Mouse (Mus musculus) liver, embryonic 16.5 days (tissue): ENCODE data around the gene Amz1. TPM values are rescaled to one million over a fixed set of nuclear protein-coding genes. Genes with fewer than 3 reads are reported as not detected.

Experiments
- ATAC-seq: fragments of 200-750 bp; cut with Nextera tagmentation; 2 replicates; pipeline ENCODE4 v1.8.0; 2017; ENCODE audit warnings: low read depth, mild to moderate bottlenecking, moderate number of reproducible peaks, moderate library complexity
- H3K27ac ChIP-seq: fragments of 300-500 bp; sonication (generic); 2 replicates; pipeline ENCODE4 v1.5.1; 2014; ENCODE audit warnings: mild to moderate bottlenecking, low read length
- H3K27me3 ChIP-seq: fragments of 300-500 bp; sonication (generic); 2 replicates; pipeline ENCODE4 v1.6.1; 2014; ENCODE audit warnings: low read depth, low read length, mixed read lengths; ENCODE audit not compliant: control insufficient read depth, insufficient read depth
- H3K36me3 ChIP-seq: fragments of 300-500 bp; sonication (generic); 2 replicates; pipeline ENCODE4 v1.6.1; 2014; ENCODE audit warnings: mild to moderate bottlenecking; ENCODE audit not compliant: control insufficient read depth, insufficient read depth
- H3K4me1 ChIP-seq: fragments of 300-500 bp; sonication (generic); 2 replicates; pipeline ENCODE4 v1.6.1; 2014; ENCODE audit warnings: low read depth, low read length, mixed read lengths; ENCODE audit not compliant: control insufficient read depth
- H3K4me2 ChIP-seq: fragments of 300-500 bp; sonication (generic); 2 replicates; pipeline ENCODE4 v1.6.1; 2014; ENCODE audit warnings: low read depth, low read length, mixed read lengths
- H3K4me3 ChIP-seq: fragments of 300-500 bp; sonication (generic); 2 replicates; pipeline ENCODE4 v1.5.1; 2014; ENCODE audit warnings: low read depth, mild to moderate bottlenecking, low read length
- H3K9ac ChIP-seq: fragments of 300-500 bp; sonication (generic); 2 replicates; pipeline ENCODE4 v1.6.1; 2014; ENCODE audit warnings: low read depth, low read length
- H3K9me3 ChIP-seq: fragments of 300-500 bp; sonication (generic); replicated peaks from 2 replicates; pipeline ENCODE4 v1.6.1; 2016; ENCODE audit warnings: low read length; ENCODE audit not compliant: control insufficient read depth
- WGBS: fragments of 180-500 bp; shearing (Covaris S2); extraction: QIAGEN DNeasy Blood & Tissue Kit; methylation state at CpG from one replicate; pipeline ENCODE4 v1.1.7; 2014; ENCODE audit not compliant: insufficient replicate concordance; 5-methylcytosine and 5-hydroxymethylcytosine counted together
- polyA plus RNA-seq: library from polyadenylated mRNA; unstranded; fragments of >200 nt; fragmentation: Nextera tagmentation; extraction: Ambion mirVana; gene quantifications from 2 replicates; pipeline ENCODE4 v1.2.1, GENCODE M21; 2015

Amz1 gene
- polyA plus RNA-seq, 1 experiment from 2014 or later, result 1.8 TPM

DNA sequence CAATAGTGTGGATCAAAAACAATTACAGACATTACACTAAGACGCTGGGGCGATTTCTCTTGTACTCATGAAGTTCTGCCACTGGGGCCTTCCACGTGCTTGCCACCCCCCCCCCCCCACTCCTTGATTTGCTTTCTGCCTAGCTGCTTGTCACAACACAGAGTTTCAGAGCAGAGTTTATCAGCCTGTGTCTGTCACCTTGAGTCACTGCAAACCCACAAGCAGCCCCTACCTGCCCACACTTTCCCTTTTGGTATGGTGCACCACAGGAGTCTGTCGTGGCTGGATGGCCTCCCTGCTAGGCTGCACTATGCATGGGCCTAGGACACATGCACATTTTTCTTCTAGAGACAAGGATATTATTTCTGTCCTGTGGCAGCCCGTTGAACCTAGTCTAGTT, 74.8 kb downstream of the Amz1 start:
- no peak for ATAC-seq
- no peaks in the 10 kb centered on the region for H3K36me3 ChIP-seq
- H3K9ac ChIP-seq, result no peak overlapping the region
- H3K27ac ChIP-seq, result 0 out of 2 replicates have a peak overlapping the region, but pooled peaks have one; percentile 38
- WGBS, result 38% methylated on average over 5 of the region's 5 CpGs
- no peak overlapping the region for H3K4me3 ChIP-seq
- H3K4me1 ChIP-seq, result peaks cover 45% of the 10 kb centered on the region
- no peaks in the 10 kb centered on the region for H3K9me3 ChIP-seq
- no peak overlapping the region for H3K4me2 ChIP-seq
- no peaks in the 10 kb centered on the region for H3K27me3 ChIP-seq

GRCm38 (mm10) chr5:140799190-140799589, 75.3 kb downstream of the Amz1 start:
- Histone ChIP-seq H3K4me1 (peaks cover 43% of the 10 kb centered on the region), H3K9me3 (no peaks in the 10 kb centered on the region), H3K27ac (0 out of 2 replicates have a peak overlapping the region, but pooled peaks have one; percentile 38), H3K36me3 (no peaks in the 10 kb centered on the region), H3K4me3 (no peak overlapping the region), H3K9ac (no peak overlapping the region), H3K4me2 (no peak overlapping the region), H3K27me3 (no peaks in the 10 kb centered on the region)
- 37% methylated on average over 2 of the region's 2 CpGs for WGBS
- ATAC-seq, result no peak

- Histone ChIP-seq H3K27me3 (no peaks in the 10 kb centered on the region), H3K27ac (no peak overlapping the region), H3K4me3 (no peak overlapping the region), H3K36me3 (no peaks in the 10 kb centered on the region), H3K4me1 (peaks cover 31% of the 10 kb centered on the region), H3K9me3 (no peaks in the 10 kb centered on the region), H3K4me2 (no peak overlapping the region), H3K9ac (no peak overlapping the region)
- WGBS, result 73% methylated on average over 6 of the region's 6 CpGs
- no peak for ATAC-seq
Observed at GRCm38 (mm10) chr5:140800288-140800923, 76.5 kb downstream of the Amz1 start.

GRCm38 (mm10) chr5:140801782-140802181, 77.9 kb downstream of the Amz1 start:
- no peaks in the 10 kb centered on the region for H3K27me3 ChIP-seq
- H3K4me1 ChIP-seq, result peaks cover 32% of the 10 kb centered on the region
- no peak overlapping the region for H3K4me2 ChIP-seq
- no peak for ATAC-seq
- H3K4me3 ChIP-seq, result no peak overlapping the region
- WGBS, result 45% methylated on average over 5 of the region's 5 CpGs
- no peak overlapping the region for H3K27ac ChIP-seq
- no peaks in the 10 kb centered on the region for H3K36me3 ChIP-seq
- no peaks in the 10 kb centered on the region for H3K9me3 ChIP-seq
- no peak overlapping the region for H3K9ac ChIP-seq

GRCm38 (mm10) chr5:140806252-140806651, 82.3 kb downstream of the Amz1 start:
- Histone ChIP-seq H3K9me3 (no peaks in the 10 kb centered on the region), H3K4me2 (no peak overlapping the region), H3K27ac (no peak overlapping the region), H3K27me3 (no peaks in the 10 kb centered on the region), H3K4me3 (no peak overlapping the region), H3K36me3 (no peaks in the 10 kb centered on the region), H3K9ac (no peak overlapping the region), H3K4me1 (peaks cover 25% of the 10 kb centered on the region)
- WGBS, result 65% methylated on average over 2 of the region's 2 CpGs
- ATAC-seq, result no peak

GRCm38 (mm10) chr5:140806939-140807338, 83.0 kb downstream of the Amz1 start:
- Histone ChIP-seq H3K9ac (no peak overlapping the region), H3K27ac (no peak overlapping the region), H3K4me3 (no peak overlapping the region), H3K4me2 (no peak overlapping the region), H3K36me3 (no peaks in the 10 kb centered on the region), H3K9me3 (no peaks in the 10 kb centered on the region), H3K4me1 (peaks cover 30% of the 10 kb centered on the region), H3K27me3 (no peaks in the 10 kb centered on the region)
- 29% methylated on average over 2 of the region's 2 CpGs for WGBS
- peak; percentile 65; the same call in 1 of the 2 replicates for ATAC-seq

Other genes with a start within 250 kb of the Amz1 start
- gene Chst12, start 218.6 kb upstream of the Amz1 start, polyA plus RNA-seq, result 8.6 and 8.7 TPM in 2 replicates
- gene Grifin, start 159.1 kb upstream of the Amz1 start, polyA plus RNA-seq, result 0.59 and 1.2 TPM in 2 replicates
- 8.3 and 9.7 TPM in 2 replicates for gene Lfng, start 116.8 kb upstream of the Amz1 start, polyA plus RNA-seq
- 4.5 and 5.6 TPM in 2 replicates for gene Ttyh3, start 75.1 kb upstream of the Amz1 start, polyA plus RNA-seq
- gene Iqce, start 21.7 kb upstream of the Amz1 start, polyA plus RNA-seq, result 4.1 and 5.2 TPM in 2 replicates
- 7.2 and 7.8 TPM in 2 replicates for gene Brat1, start 19.1 kb upstream of the Amz1 start, polyA plus RNA-seq
- 1.9 and 2.4 TPM in 2 replicates for gene Gna12, start 106.3 kb downstream of the Amz1 start, polyA plus RNA-seq